Mouse (Mus musculus) hindbrain, postnatal 0 days (tissue): ENCODE data around the gene Dstyk. TPM values are rescaled to one million over a fixed set of nuclear protein-coding genes. Genes with fewer than 3 reads are reported as not detected.
A peak's percentile ranks its signal among the peaks of the same experiment; 100 is the strongest.

Source experiments
- ATAC-seq: fragments of 200-750 bp; cut with Nextera tagmentation; 2 replicates; pipeline ENCODE4 v1.8.0; 2017; ENCODE audit warnings: mild to moderate bottlenecking, moderate TSS enrichment, moderate library complexity
- DNase-seq: peaks from one replicate; pipeline ENCODE4 v3.0.0-alpha.2; 2015; ENCODE audit warnings: low spot score
- H3K27ac ChIP-seq: fragments of 300-500 bp; sonication (generic); 2 replicates; pipeline ENCODE4 v1.5.1; 2014; ENCODE audit warnings: mild to moderate bottlenecking
- H3K27me3 ChIP-seq: fragments of 300-500 bp; sonication (generic); 2 replicates; pipeline ENCODE4 v1.6.1; 2014; ENCODE audit warnings: low read length, mixed read lengths; ENCODE audit not compliant: insufficient read depth
- H3K36me3 ChIP-seq: fragments of 300-500 bp; sonication (generic); 2 replicates; pipeline ENCODE4 v1.6.1; 2014; ENCODE audit warnings: low read length, mixed read lengths; ENCODE audit not compliant: insufficient read depth
- H3K4me1 ChIP-seq: fragments of 300-500 bp; sonication (generic); 2 replicates; pipeline ENCODE4 v1.6.1; 2014; ENCODE audit warnings: antibody characterized with exemption, low read length, mixed read lengths; ENCODE audit not compliant: insufficient read depth
- H3K4me2 ChIP-seq: fragments of 300-500 bp; sonication (generic); 2 replicates; pipeline ENCODE4 v1.6.1; 2014; ENCODE audit warnings: low read depth, mild to moderate bottlenecking, low read length, moderate library complexity, mixed read lengths
- H3K4me3 ChIP-seq: fragments of 300-500 bp; sonication (generic); 2 replicates; pipeline ENCODE4 v1.5.1; 2014; ENCODE audit warnings: low read length
- H3K9ac ChIP-seq: fragments of 300-500 bp; sonication (generic); replicated peaks from 2 replicates; pipeline ENCODE4 v1.6.1; 2014; ENCODE audit warnings: mild to moderate bottlenecking, low read length, moderate library complexity, mixed read lengths
- H3K9me3 ChIP-seq: fragments of 300-500 bp; sonication (generic); 2 replicates; pipeline ENCODE4 v1.6.1; 2016; ENCODE audit warnings: low read length, mixed read lengths
- CTCF ChIP-seq: IDR thresholded peaks from 2 replicates; pipeline ENCODE4 v1.5.1; 2016; ENCODE audit warnings: antibody characterized with exemption, control low read depth, low read depth
- WGBS: fragments of 180-500 bp; shearing (Covaris S2); extraction: QIAGEN DNeasy Blood & Tissue Kit; methylation state at CpG from one replicate; pipeline ENCODE4 v1.1.7; 2014; 5-methylcytosine and 5-hydroxymethylcytosine counted together
- polyA plus RNA-seq: library from polyadenylated mRNA; unstranded; fragments of >200 nt; fragmentation: Nextera tagmentation; extraction: Ambion mirVana; gene quantifications from 2 replicates; pipeline ENCODE4 v1.2.1, GENCODE M21; 2015
- total RNA-seq: library from RNA; depleted of rRNA; stranded (reverse); fragments of >200 nt; gene quantifications from 2 replicates; pipeline ENCODE4 v1.2.3, GENCODE M21; 2014

The Dstyk gene
- total and polyA plus RNA-seq, 2 experiments from 2014 or later, result 6.2 to 21.3 TPM

DNA sequence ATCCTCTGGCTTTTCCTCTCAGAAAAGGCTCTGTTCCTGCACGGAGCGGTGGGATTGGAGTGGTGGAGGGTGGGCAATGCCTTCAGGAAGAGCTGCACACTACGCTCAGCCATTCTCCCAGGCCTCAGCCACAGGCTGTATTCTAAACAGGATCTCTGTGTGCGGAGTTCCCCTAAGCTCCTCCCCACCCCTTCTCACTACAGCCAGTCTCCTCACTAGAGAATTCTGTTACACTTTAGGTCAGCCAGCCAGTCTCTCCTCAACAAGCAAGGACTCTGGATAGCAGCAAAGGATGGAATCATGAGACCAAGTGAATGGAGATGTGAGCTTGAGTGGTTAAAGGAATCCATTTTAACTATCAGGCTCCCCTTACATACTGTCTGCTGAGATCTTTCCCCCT lies 29.4 kb upstream of the Dstyk start:
- DNase-seq (peak; percentile 49), ATAC-seq (no peak)
- H3K27ac ChIP-seq, result peak overlapping the region; percentile 41; the same call in 1 of the 2 replicates
- no peaks in the 10 kb centered on the region for H3K36me3 ChIP-seq
- peaks cover 50% of the 10 kb centered on the region for H3K4me1 ChIP-seq
- WGBS, result 12% methylated on average over 4 of the region's 4 CpGs
- TF ChIP-seq CTCF, result no peak
- no peaks in the 10 kb centered on the region for H3K27me3 ChIP-seq
- peak overlapping the region; percentile 94 for H3K4me2 ChIP-seq
- no peak overlapping the region; the same call in 1 of the 2 replicates for H3K9ac ChIP-seq
- no peaks in the 10 kb centered on the region for H3K9me3 ChIP-seq
- H3K4me3 ChIP-seq, result 0 out of 2 replicates have a peak overlapping the region, but pooled peaks have one; percentile 75

DNA sequence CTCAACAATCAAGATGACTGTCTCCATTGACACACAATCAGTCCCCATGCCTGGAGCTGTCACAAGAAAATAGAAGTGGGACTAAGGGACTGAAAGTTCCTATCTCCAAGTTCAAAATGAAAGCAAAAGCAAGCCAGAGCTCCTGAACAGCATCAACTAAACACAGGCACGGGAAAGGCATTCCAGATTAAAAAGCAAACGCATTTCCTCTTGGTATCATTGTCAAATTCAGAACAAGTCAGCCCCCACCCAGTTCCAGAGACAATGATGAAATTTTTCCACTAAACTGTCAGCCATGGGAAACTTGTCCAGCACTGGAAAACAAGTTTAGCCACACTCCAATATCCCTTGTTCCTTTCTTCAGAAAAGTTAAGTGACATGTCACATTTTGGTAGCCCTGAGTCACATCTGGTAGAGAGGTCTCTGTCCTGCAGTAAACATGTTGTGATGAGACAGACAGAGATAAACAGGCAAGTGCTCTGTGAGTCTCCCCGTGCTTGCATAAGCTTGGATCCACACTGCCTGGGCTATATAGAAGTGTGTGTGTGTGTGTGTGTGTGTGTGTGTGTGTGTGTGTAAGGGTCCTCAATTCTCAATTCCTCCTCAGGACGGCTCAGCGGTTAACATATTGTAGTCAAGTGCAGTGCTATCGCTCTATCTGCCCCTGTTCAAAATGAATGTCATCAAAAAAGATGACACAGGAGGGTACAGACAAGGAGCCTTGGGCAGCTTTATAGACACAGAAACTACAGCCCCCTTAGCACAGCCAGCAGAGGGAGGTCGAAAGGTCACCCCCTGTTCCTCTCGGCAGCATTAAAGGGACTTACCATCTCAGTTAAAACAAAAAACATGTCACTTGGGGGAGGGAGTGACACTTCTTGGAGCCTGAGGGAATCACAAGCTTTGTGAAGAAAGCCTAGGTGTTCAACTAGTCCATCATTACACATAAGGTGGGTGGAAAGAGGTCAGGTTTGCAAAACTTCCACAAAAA lies 28.2 kb upstream of the Dstyk start:
- Histone ChIP-seq H3K9me3 (no peaks in the 10 kb centered on the region), H3K4me3 (peak overlapping the region; percentile 75), H3K9ac (peak overlapping the region; percentile 71; the same call in 1 of the 2 replicates), H3K4me1 (peaks cover 50% of the 10 kb centered on the region), H3K4me2 (peak overlapping the region; percentile 94), H3K36me3 (no peaks in the 10 kb centered on the region), H3K27me3 (no peaks in the 10 kb centered on the region), H3K27ac (peak overlapping the region; percentile 88; the same call in 1 of the 2 replicates)
- ATAC-seq (no peak), DNase-seq (no peak)
- 38% methylated on average over 8 of the region's 8 CpGs for WGBS
- TF ChIP-seq CTCF, result no peak

DNA sequence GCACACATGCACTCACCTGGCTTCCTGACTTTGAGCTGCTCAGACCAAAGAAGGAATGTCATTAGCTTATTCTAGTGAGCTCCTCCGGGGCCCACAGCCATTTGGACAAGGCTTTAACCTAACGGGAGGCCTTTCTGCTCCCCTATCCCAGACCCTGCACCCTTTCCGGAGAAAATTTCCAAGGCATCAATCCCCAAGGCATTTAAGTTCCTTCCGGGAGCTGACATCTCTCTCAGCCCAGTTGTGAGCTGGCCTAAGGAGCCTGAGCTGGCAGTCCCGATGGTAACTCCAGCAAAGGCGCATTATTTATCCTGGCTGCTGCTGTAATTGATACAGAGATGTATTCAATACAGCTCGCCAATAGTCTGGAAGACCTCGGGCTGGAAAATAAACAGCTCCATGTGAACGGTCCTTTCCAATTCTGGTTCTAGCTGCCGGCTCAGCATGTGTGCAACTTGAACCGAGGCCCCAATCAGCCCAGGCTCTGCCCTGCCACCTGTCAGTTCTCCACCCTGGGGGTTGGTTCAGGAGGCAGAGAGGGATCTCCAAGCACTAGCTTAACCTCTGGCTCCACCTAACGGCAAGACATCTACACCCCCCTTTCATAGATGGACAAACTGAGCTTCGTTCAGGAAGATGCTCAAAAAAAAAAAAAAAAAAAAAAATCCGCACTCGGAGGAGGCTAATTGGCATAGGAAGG lies 27.3 kb upstream of the Dstyk start:
- TF ChIP-seq CTCF, result peak; percentile 65
- H3K9me3 ChIP-seq, result no peaks in the 10 kb centered on the region
- H3K27me3 ChIP-seq, result no peaks in the 10 kb centered on the region
- H3K4me1 ChIP-seq, result peaks cover 43% of the 10 kb centered on the region
- H3K36me3 ChIP-seq, result no peaks in the 10 kb centered on the region
- H3K9ac ChIP-seq, result peak overlapping the region; percentile 71
- H3K27ac ChIP-seq, result peak overlapping the region; percentile 88
- 6% methylated on average over 15 of the region's 15 CpGs for WGBS
- H3K4me2 ChIP-seq, result peak overlapping the region; percentile 94
- ATAC-seq (peak; percentile 38), DNase-seq (peak; percentile 78)
- peak overlapping the region; percentile 75 for H3K4me3 ChIP-seq

DNA sequence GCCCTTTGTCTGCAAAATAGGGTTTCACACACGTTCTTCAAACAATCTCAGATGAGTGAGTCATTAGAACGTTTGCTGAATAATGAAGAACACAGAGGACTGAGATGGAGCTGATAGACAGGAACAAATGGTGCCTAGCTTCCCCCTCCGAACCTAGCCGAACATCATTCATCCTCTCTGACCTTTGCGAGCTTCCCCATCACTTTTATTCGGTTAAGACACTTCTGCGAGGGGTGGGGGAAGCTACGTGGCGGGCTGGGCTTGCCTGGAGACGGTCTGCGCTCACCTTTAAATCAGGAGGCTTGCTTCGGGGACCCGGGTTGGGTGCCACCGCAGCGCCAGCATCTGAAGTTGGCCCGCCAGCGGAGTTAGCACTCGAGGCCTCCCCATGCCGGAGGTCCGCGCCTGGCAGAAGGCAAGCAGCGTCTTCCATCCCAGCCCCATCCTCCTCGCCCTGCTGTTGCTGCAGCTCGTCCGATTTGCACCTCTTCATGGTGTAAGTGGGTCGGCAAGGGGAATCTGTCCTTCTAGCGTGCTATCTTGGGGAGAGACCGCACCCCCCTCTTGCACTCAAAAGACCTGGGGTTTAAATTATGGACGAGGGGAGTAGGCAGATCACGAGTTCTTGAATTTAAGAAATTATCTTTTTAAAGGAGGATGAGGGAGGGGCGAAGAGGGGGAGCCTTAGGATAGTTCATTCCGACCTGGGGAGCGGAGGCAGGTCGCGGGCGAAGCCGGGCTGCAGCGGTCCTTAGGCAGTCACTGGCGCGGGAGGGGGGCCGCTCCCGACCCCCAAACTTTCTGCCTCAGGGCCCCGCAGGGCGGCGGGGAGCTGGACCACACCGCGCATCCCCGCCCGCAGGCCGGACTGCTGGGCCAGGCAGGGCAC lies 26.4 kb upstream of the Dstyk start, which contains the start of gene Tmcc2:
Gene Tmcc2, minus strand, starts transcription at position 591 of the 889 bp plus-strand sequence.
- DNase-seq, result peak; percentile 55
- peak; percentile 37 for ATAC-seq
- Histone ChIP-seq H3K36me3 (no peaks in the 10 kb centered on the region), H3K27ac (peak within 1 kb of the TSS; percentile 88), H3K9ac (peak within 1 kb of the TSS; percentile 71), H3K9me3 (no peaks in the 10 kb centered on the region), H3K27me3 (no peaks in the 10 kb centered on the region), H3K4me2 (peak within 1 kb of the TSS; percentile 94), H3K4me1 (peaks cover 34% of the 10 kb centered on the region), H3K4me3 (peak within 1 kb of the TSS; percentile 75)
- no peak for TF ChIP-seq CTCF
- under 1% methylated on average over 38 of the region's 50 CpGs for WGBS

DNA sequence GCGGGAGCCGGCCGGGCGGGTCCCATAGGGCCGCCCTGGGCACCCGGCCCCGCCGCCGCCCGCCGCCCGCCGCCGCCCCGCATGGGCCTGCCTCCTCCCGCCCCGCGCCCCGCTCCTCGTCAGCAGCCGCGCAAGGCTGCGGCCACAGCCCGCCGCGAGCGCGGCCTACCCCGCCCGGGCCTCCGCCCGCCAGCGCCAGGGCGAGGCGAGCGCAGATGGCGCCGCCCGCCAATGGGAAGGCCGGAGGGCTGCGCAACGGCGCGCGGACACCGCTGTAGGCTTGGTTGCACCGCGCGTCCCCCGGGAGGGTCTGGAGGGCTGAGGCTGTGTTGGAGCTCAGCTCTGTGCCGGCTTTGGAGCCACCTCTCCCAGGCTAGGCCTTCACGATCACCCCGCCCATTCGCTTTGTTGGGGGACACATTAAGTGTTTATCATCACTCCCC lies 25.8 kb upstream of the Dstyk start:
- Histone ChIP-seq H3K4me3 (peak overlapping the region; percentile 75), H3K4me2 (peak overlapping the region; percentile 94), H3K36me3 (no peaks in the 10 kb centered on the region), H3K9ac (peak overlapping the region; percentile 71), H3K27ac (peak overlapping the region; percentile 88), H3K9me3 (no peaks in the 10 kb centered on the region), H3K27me3 (no peaks in the 10 kb centered on the region), H3K4me1 (peaks cover 28% of the 10 kb centered on the region)
- ATAC-seq, result peak; percentile 94
- WGBS, result 4% methylated on average over 48 of the region's 54 CpGs
- DNase-seq, result peak; percentile 94
- no peak for TF ChIP-seq CTCF

DNA sequence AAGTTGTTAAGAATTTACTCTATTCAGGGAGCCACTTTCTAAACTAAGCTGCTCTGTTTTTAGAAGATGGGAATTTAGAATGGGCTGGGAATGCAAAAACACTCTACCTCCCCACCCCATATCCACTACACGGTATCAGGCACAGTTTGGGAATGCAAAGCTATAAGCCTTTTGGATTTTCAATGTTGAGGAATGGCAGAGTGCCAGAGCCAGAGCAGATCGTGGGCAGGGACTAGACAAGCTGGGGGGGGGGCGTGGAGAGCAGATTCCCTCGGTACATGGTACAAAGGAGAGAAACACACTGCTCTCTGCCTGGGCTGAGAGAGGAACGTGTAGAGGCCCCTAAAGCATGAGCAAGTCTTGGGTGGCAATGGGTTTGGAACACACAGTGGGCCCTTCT lies 24.5 kb upstream of the Dstyk start:
- Histone ChIP-seq H3K9me3 (no peaks in the 10 kb centered on the region), H3K27ac (no peak overlapping the region), H3K4me3 (no peak overlapping the region), H3K36me3 (no peaks in the 10 kb centered on the region), H3K4me2 (no peak overlapping the region), H3K9ac (no peak overlapping the region), H3K27me3 (no peaks in the 10 kb centered on the region), H3K4me1 (peaks cover 22% of the 10 kb centered on the region)
- WGBS, result 54% methylated on average over 5 of the region's 5 CpGs
- ATAC-seq (no peak), DNase-seq (no peak)
- TF ChIP-seq CTCF, result no peak
